Mouse (Mus musculus): ENCODE measurements at regions not wholly inside any gene's neighbourhood (a gene's known extent, or its start where the extent isn't known, plus 50 kb on each side); places are given as distances from the start of the nearest gene placed in this dataset.

- H3K4me1 ChIP-seq (ENCODE audit: control insufficient read depth, insufficient read depth, low read length) = no peaks in the 10 kb centered on the region
- 20% methylated on average over 2 of the region's 2 CpGs for WGBS
- no peak overlapping the region for H3K4me3 ChIP-seq (replicated peaks; ENCODE audit: extremely low read depth, low read depth, low read length)
- no peak for TF ChIP-seq CTCF (IDR thresholded peaks at IDR 0.05; ENCODE audit: insufficient read depth, low read length)
- TF ChIP-seq POLR2A (IDR thresholded peaks at IDR 0.05; ENCODE audit: borderline replicate concordance, extremely low read depth, low read depth, low read length) = no peak
- DNase-seq = no peak
These were observed 95.4 kb upstream of the Ret start for GRCm38 (mm10) chr6:118292928-118293327.

DNA sequence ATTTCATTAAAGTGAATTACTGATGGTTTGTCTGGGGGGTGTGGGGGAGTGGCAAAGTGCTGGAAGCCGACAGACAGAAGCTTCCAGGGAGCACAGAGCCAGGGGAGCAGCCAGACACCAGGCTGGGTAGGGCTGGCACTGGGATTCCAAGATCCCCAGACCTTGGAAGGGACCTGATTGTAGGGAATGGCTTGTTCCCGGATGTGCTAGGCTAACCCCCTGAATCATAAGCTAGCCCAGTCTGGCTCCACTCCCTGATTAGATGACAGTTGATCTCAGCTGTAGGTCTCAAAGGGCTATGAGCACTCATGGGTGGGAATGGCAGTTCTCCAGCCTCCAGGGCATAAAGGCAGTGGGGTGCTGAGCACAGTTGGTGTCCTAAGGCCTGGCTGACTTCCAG is 94.8 kb upstream of the Ret start:
- WGBS = 66% methylated on average over 2 of the region's 2 CpGs
- Histone ChIP-seq H3K4me1 (ENCODE audit: control insufficient read depth, insufficient read depth, low read length) (no peaks in the 10 kb centered on the region), H3K4me3 (replicated peaks; ENCODE audit: extremely low read depth, low read depth, low read length) (no peak overlapping the region)
- DNase-seq = no peak
- TF ChIP-seq CTCF (IDR thresholded peaks at IDR 0.05; ENCODE audit: insufficient read depth, low read length) (no peak), POLR2A (IDR thresholded peaks at IDR 0.05; ENCODE audit: borderline replicate concordance, extremely low read depth, low read depth, low read length) (no peak)

GRCm38 (mm10) chr6:118291426-118291825 is 93.9 kb upstream of the Ret start:
- TF ChIP-seq POLR2A (IDR thresholded peaks at IDR 0.05; ENCODE audit: borderline replicate concordance, extremely low read depth, low read depth, low read length) = no peak
- no peak for TF ChIP-seq CTCF (IDR thresholded peaks at IDR 0.05; ENCODE audit: insufficient read depth, low read length)
- Histone ChIP-seq H3K4me1 (ENCODE audit: control insufficient read depth, insufficient read depth, low read length) (no peaks in the 10 kb centered on the region), H3K4me3 (replicated peaks; ENCODE audit: extremely low read depth, low read depth, low read length) (no peak overlapping the region)
- DNase-seq = no peak
- WGBS = 61% methylated on average over 2 of the region's 2 CpGs

GRCm38 (mm10) chr6:118285246-118285645 is 87.7 kb upstream of the Ret start:
- H3K4me3 ChIP-seq (replicated peaks; ENCODE audit: extremely low read depth, low read depth, low read length) = no peak overlapping the region
- no peak for DNase-seq
- no peaks in the 10 kb centered on the region for H3K4me1 ChIP-seq (ENCODE audit: control insufficient read depth, insufficient read depth, low read length)
- TF ChIP-seq CTCF (IDR thresholded peaks at IDR 0.05; ENCODE audit: insufficient read depth, low read length) = no peak
- no peak for TF ChIP-seq POLR2A (IDR thresholded peaks at IDR 0.05; ENCODE audit: borderline replicate concordance, extremely low read depth, low read depth, low read length)
- WGBS = 66% methylated on average over 7 of the region's 7 CpGs

DNA sequence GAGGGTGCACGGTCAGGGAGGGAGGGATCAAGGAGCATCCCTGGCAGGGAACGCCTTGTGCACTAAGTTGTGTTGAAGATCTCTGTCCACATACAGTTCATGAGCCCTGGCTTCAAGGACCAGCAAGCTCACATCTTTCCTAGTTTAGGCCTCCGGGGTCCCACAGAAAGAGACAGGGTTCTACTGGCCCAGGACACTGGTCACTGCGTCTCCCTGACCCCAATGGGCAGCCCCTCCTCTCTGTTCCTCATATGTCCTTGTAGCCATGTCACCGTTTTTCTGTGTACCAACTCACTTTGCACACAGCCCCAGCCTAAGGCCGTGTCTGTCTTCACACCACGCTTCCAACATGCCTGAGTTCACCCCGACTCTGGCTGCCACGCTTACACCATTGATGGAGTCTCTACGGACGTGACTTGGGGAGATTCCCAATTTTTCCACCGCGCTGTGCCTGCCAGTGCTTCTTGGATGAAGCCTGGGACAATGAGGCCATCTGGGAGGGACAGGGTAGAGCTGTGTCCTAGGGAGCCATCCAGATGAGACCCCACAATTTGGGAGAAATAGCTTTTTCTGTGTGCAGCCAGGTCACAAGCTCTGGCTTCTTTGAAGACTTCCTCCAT is 86.5 kb upstream of the Ret start:
- Histone ChIP-seq H3K4me3 (replicated peaks; ENCODE audit: extremely low read depth, low read depth, low read length) (no peak overlapping the region), H3K4me1 (ENCODE audit: control insufficient read depth, insufficient read depth, low read length) (no peaks in the 10 kb centered on the region)
- 83% methylated on average over 13 of the region's 13 CpGs for WGBS
- TF ChIP-seq POLR2A (IDR thresholded peaks at IDR 0.05; ENCODE audit: borderline replicate concordance, extremely low read depth, low read depth, low read length) = no peak
- no peak for TF ChIP-seq CTCF (IDR thresholded peaks at IDR 0.05; ENCODE audit: insufficient read depth, low read length)
- DNase-seq = no peak

DNA sequence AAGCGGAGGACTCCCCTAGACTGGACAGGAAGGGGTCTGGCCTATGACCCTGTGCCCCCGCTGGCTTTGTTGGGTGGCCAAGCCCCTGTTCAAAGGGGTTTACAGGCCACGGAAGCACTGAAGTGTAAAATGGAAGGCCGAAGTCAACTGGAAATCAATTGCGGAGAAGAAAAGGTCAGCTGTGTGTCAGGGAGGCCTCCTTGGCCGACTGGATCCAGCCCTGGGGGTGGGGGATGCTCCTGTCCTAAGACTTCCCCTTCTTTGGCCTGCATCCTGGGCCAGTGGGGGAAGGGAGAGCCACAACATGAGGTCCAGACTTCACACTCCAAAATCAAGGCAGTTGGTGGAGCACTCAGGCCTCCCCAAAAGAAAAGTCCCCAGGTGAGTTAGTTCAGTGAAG is 66.4 kb upstream of the Ret start:
- DNase-seq = no peak
- TF ChIP-seq CTCF (IDR thresholded peaks at IDR 0.05; ENCODE audit: insufficient read depth, low read length) (no peak), POLR2A (IDR thresholded peaks at IDR 0.05; ENCODE audit: borderline replicate concordance, extremely low read depth, low read depth, low read length) (no peak)
- Histone ChIP-seq H3K4me3 (replicated peaks; ENCODE audit: extremely low read depth, low read depth, low read length) (no peak overlapping the region), H3K4me1 (ENCODE audit: control insufficient read depth, insufficient read depth, low read length) (no peaks in the 10 kb centered on the region)
- 49% methylated on average over 6 of the region's 6 CpGs for WGBS

GRCm38 (mm10) chr6:118259881-118260280 is 62.4 kb upstream of the Ret start:
- Histone ChIP-seq H3K4me3 (replicated peaks; ENCODE audit: extremely low read depth, low read depth, low read length) (no peak overlapping the region), H3K4me1 (ENCODE audit: control insufficient read depth, insufficient read depth, low read length) (no peaks in the 10 kb centered on the region)
- no peak for DNase-seq
- WGBS = 55% methylated on average over 5 of the region's 5 CpGs
- TF ChIP-seq CTCF (IDR thresholded peaks at IDR 0.05; ENCODE audit: insufficient read depth, low read length) (no peak), POLR2A (IDR thresholded peaks at IDR 0.05; ENCODE audit: borderline replicate concordance, extremely low read depth, low read depth, low read length) (no peak)

GRCm38 (mm10) chr6:118254871-118255270 is 57.4 kb upstream of the Ret start:
- Histone ChIP-seq H3K4me3 (replicated peaks; ENCODE audit: extremely low read depth, low read depth, low read length) (no peak overlapping the region), H3K4me1 (ENCODE audit: control insufficient read depth, insufficient read depth, low read length) (no peaks in the 10 kb centered on the region)
- 66% methylated on average over 5 of the region's 5 CpGs for WGBS

GRCm38 (mm10) chr6:118252711-118253110 is 55.2 kb upstream of the Ret start:
- WGBS = 70% methylated on average over 2 of the region's 2 CpGs
- TF ChIP-seq POLR2A (IDR thresholded peaks at IDR 0.05; ENCODE audit: borderline replicate concordance, extremely low read depth, low read depth, low read length) = no peak
- TF ChIP-seq CTCF (IDR thresholded peaks at IDR 0.05; ENCODE audit: insufficient read depth, low read length) = no peak
- H3K4me3 ChIP-seq (replicated peaks; ENCODE audit: extremely low read depth, low read depth, low read length) = no peak overlapping the region
- DNase-seq = no peak
- no peaks in the 10 kb centered on the region for H3K4me1 ChIP-seq (ENCODE audit: control insufficient read depth, insufficient read depth, low read length)

More at GRCm38 (mm10) chr6:118254871-118255270, 57.4 kb upstream of the Ret start:
- no peak for DNase-seq
- no peak for TF ChIP-seq POLR2A (IDR thresholded peaks at IDR 0.05; ENCODE audit: borderline replicate concordance, extremely low read depth, low read depth, low read length)
- TF ChIP-seq CTCF (IDR thresholded peaks at IDR 0.05; ENCODE audit: insufficient read depth, low read length) = no peak

GRCm38 (mm10) chr6:118251131-118251530 is 53.6 kb upstream of the Ret start:
- Histone ChIP-seq H3K4me1 (ENCODE audit: control insufficient read depth, insufficient read depth, low read length) (no peaks in the 10 kb centered on the region), H3K4me3 (replicated peaks; ENCODE audit: extremely low read depth, low read depth, low read length) (no peak overlapping the region)
- DNase-seq = no peak
- 67% methylated on average over 1 of the region's 1 CpGs for WGBS
- TF ChIP-seq POLR2A (IDR thresholded peaks at IDR 0.05; ENCODE audit: borderline replicate concordance, extremely low read depth, low read depth, low read length) (no peak), CTCF (IDR thresholded peaks at IDR 0.05; ENCODE audit: insufficient read depth, low read length) (no peak)
